Mouse (Mus musculus): ENCODE measurements around the gene Hivep3. TPM values are rescaled to one million over a fixed set of nuclear protein-coding genes. Genes with fewer than 3 reads are reported as not detected.

Gene Hivep3
- polyA plus RNA-seq, 1 experiment = 23.1 TPM

- TF ChIP-seq POLR2A (IDR thresholded peaks at IDR 0.05; ENCODE audit: borderline replicate concordance, extremely low read depth, low read depth, low read length) (no peak), CTCF (IDR thresholded peaks at IDR 0.05; ENCODE audit: insufficient read depth, low read length) (no peak)
- Histone ChIP-seq H3K4me3 (replicated peaks; ENCODE audit: extremely low read depth, low read depth, low read length) (no peak overlapping the region), H3K4me1 (ENCODE audit: control insufficient read depth, insufficient read depth, low read length) (no peaks in the 10 kb centered on the region)
- DNase-seq = no peak
- WGBS = 92% methylated on average over 1 of the region's 1 CpGs
These were observed 279.3 kb downstream of the Hivep3 start for GRCm38 (mm10) chr4:120012891-120013290.

- no peak for DNase-seq
- WGBS = 61% methylated on average over 5 of the region's 5 CpGs
- H3K4me1 ChIP-seq (ENCODE audit: control insufficient read depth, insufficient read depth, low read length) = no peaks in the 10 kb centered on the region
- TF ChIP-seq CTCF (IDR thresholded peaks at IDR 0.05; ENCODE audit: insufficient read depth, low read length) = no peak
- no peak for TF ChIP-seq POLR2A (IDR thresholded peaks at IDR 0.05; ENCODE audit: borderline replicate concordance, extremely low read depth, low read depth, low read length)
- H3K4me3 ChIP-seq (replicated peaks; ENCODE audit: extremely low read depth, low read depth, low read length) = no peak overlapping the region
These were observed 284.8 kb downstream of the Hivep3 start for GRCm38 (mm10) chr4:120018426-120018825.

GRCm38 (mm10) chr4:120022392-120022791, 288.8 kb downstream of the Hivep3 start:
- Histone ChIP-seq H3K4me3 (replicated peaks; ENCODE audit: extremely low read depth, low read depth, low read length) (no peak overlapping the region), H3K4me1 (ENCODE audit: control insufficient read depth, insufficient read depth, low read length) (no peaks in the 10 kb centered on the region)
- WGBS = 51% methylated on average over 3 of the region's 3 CpGs
- DNase-seq = no peak
- no peak for TF ChIP-seq POLR2A (IDR thresholded peaks at IDR 0.05; ENCODE audit: borderline replicate concordance, extremely low read depth, low read depth, low read length)

- TF ChIP-seq CTCF (IDR thresholded peaks at IDR 0.05; ENCODE audit: insufficient read depth, low read length) = no peak
- no peaks in the 10 kb centered on the region for H3K4me1 ChIP-seq (ENCODE audit: control insufficient read depth, insufficient read depth, low read length)
- WGBS = 90% methylated on average over 4 of the region's 4 CpGs
- no peak for DNase-seq
- H3K4me3 ChIP-seq (replicated peaks; ENCODE audit: extremely low read depth, low read depth, low read length) = no peak overlapping the region
These were observed 289.7 kb downstream of the Hivep3 start for GRCm38 (mm10) chr4:120023221-120023840.

- no peaks in the 10 kb centered on the region for H3K4me1 ChIP-seq (ENCODE audit: control insufficient read depth, insufficient read depth, low read length)
- WGBS = 62% methylated on average over 10 of the region's 10 CpGs
- no peak for DNase-seq
- no peak overlapping the region for H3K4me3 ChIP-seq (replicated peaks; ENCODE audit: extremely low read depth, low read depth, low read length)
- TF ChIP-seq CTCF (IDR thresholded peaks at IDR 0.05; ENCODE audit: insufficient read depth, low read length) (no peak), POLR2A (IDR thresholded peaks at IDR 0.05; ENCODE audit: borderline replicate concordance, extremely low read depth, low read depth, low read length) (no peak)
These were observed 290.5 kb downstream of the Hivep3 start for GRCm38 (mm10) chr4:120024071-120024470.

- TF ChIP-seq POLR2A (IDR thresholded peaks at IDR 0.05; ENCODE audit: borderline replicate concordance, extremely low read depth, low read depth, low read length) (no peak), CTCF (IDR thresholded peaks at IDR 0.05; ENCODE audit: insufficient read depth, low read length) (no peak)
- WGBS = 90% methylated on average over 1 of the region's 1 CpGs
- no peaks in the 10 kb centered on the region for H3K4me1 ChIP-seq (ENCODE audit: control insufficient read depth, insufficient read depth, low read length)
- DNase-seq = no peak
- no peak overlapping the region for H3K4me3 ChIP-seq (replicated peaks; ENCODE audit: extremely low read depth, low read depth, low read length)
These were observed 294.1 kb downstream of the Hivep3 start for GRCm38 (mm10) chr4:120027671-120028070.

- H3K4me3 ChIP-seq (replicated peaks; ENCODE audit: extremely low read depth, low read depth, low read length) = no peak overlapping the region
- WGBS = 54% methylated on average over 1 of the region's 1 CpGs
- TF ChIP-seq CTCF (IDR thresholded peaks at IDR 0.05; ENCODE audit: insufficient read depth, low read length) (no peak), POLR2A (IDR thresholded peaks at IDR 0.05; ENCODE audit: borderline replicate concordance, extremely low read depth, low read depth, low read length) (no peak)
- H3K4me1 ChIP-seq (ENCODE audit: control insufficient read depth, insufficient read depth, low read length) = peaks cover 9% of the 10 kb centered on the region; the same call in 1 of the 2 replicates
- DNase-seq = no peak
These were observed 296.4 kb downstream of the Hivep3 start for GRCm38 (mm10) chr4:120029937-120030336.

GRCm38 (mm10) chr4:120032320-120032983, 298.9 kb downstream of the Hivep3 start:
- H3K4me1 ChIP-seq (ENCODE audit: control insufficient read depth, insufficient read depth, low read length) = peaks cover 9% of the 10 kb centered on the region; the same call in 1 of the 2 replicates
- WGBS = 4% methylated on average over 63 of the region's 70 CpGs
- DNase-seq = peak; percentile 61
- peak overlapping the region; percentile 71 for H3K4me3 ChIP-seq (replicated peaks; ENCODE audit: extremely low read depth, low read depth, low read length)
- TF ChIP-seq POLR2A (IDR thresholded peaks at IDR 0.05; ENCODE audit: borderline replicate concordance, extremely low read depth, low read depth, low read length) (0 out of 2 replicates have a peak, but pooled peaks have one; percentile 6), CTCF (IDR thresholded peaks at IDR 0.05; ENCODE audit: insufficient read depth, low read length) (no peak)

- no peak for TF ChIP-seq POLR2A (IDR thresholded peaks at IDR 0.05; ENCODE audit: borderline replicate concordance, extremely low read depth, low read depth, low read length)
- no peak for TF ChIP-seq CTCF (IDR thresholded peaks at IDR 0.05; ENCODE audit: insufficient read depth, low read length)
- Histone ChIP-seq H3K4me3 (replicated peaks; ENCODE audit: extremely low read depth, low read depth, low read length) (peak overlapping the region; percentile 71), H3K4me1 (ENCODE audit: control insufficient read depth, insufficient read depth, low read length) (peaks cover 9% of the 10 kb centered on the region; the same call in 1 of the 2 replicates)
- peak; percentile 39 for DNase-seq
- WGBS = under 1% methylated on average over 37 of the region's 38 CpGs
These were observed 299.4 kb downstream of the Hivep3 start for GRCm38 (mm10) chr4:120032984-120033355.

GRCm38 (mm10) chr4:120036294-120036693, 302.7 kb downstream of the Hivep3 start:
- TF ChIP-seq POLR2A (IDR thresholded peaks at IDR 0.05; ENCODE audit: borderline replicate concordance, extremely low read depth, low read depth, low read length) (no peak), CTCF (IDR thresholded peaks at IDR 0.05; ENCODE audit: insufficient read depth, low read length) (no peak)
- WGBS = 91% methylated on average over 4 of the region's 4 CpGs
- peaks cover 9% of the 10 kb centered on the region; the same call in 1 of the 2 replicates for H3K4me1 ChIP-seq (ENCODE audit: control insufficient read depth, insufficient read depth, low read length)
- DNase-seq = no peak
- no peak overlapping the region for H3K4me3 ChIP-seq (replicated peaks; ENCODE audit: extremely low read depth, low read depth, low read length)

Measured in lung, adult 2 months (tissue).